Mouse (Mus musculus): ENCODE data around the gene Cacna1h. TPM values are rescaled to one million over a fixed set of nuclear protein-coding genes. Genes with fewer than 3 reads are reported as not detected.
A peak's percentile ranks its signal among the peaks of the same experiment; 100 is the strongest.

Gene Cacna1h
- polyA plus RNA-seq, 1 experiment from 2014 or later: 5.5 TPM

DNA sequence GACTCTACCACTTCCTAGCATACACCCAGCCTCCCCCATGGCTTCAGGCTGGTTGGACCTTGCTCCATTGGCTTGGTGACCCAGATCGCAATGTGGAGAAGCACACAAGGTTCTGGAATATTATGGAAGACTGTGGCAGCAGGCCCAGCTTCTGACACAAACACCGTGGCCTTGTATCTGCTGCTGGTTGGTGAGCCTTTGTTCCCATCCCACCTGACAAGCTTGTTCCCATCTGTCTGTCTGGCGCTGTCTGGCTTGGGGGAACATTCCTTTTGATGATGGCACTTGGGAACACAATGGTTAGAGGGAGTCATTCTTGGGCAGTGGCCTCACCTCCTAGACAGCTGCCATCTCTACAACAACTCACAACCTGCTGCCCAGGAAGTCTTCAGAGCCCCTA lies 12.6 kb downstream of the Cacna1h start:
- H3K36me3 ChIP-seq: no peaks in the 10 kb centered on the region
- H3K4me3 ChIP-seq: no peak overlapping the region
- no peak overlapping the region for H3K9ac ChIP-seq
- peaks cover 65% of the 10 kb centered on the region for H3K4me1 ChIP-seq (replicated peaks)
- WGBS: 85% methylated on average over 3 of the region's 3 CpGs
- no peak overlapping the region for H3K4me2 ChIP-seq
- no peaks in the 10 kb centered on the region for H3K9me3 ChIP-seq (replicated peaks)
- H3K27me3 ChIP-seq: no peaks in the 10 kb centered on the region
- no peak overlapping the region for H3K27ac ChIP-seq
- no peak for ATAC-seq (replicated peaks; ENCODE audit: insufficient number of reproducible peaks, insufficient read depth, low FRiP score, low read depth)

DNA sequence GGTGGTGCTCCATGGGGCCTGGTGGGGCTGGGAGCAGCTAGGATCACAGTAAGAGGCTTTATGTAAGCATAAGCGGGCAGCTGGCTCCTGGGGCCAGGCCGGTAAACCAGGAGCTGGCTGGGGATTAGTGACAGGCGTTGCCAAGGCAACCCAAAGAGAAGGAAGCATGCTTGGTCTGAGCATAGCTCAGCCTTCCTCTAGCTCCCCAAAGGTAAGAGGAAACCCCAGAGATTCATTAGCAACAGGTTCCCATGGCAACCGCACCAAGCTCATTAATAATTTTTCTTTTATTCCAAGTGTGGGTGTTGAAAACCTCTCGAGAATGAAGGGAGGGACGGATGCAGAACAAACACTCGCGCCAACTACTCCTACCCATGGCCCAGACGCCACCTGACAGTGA lies 14.7 kb downstream of the Cacna1h start:
- H3K9ac ChIP-seq: no peak overlapping the region
- H3K4me3 ChIP-seq: no peak overlapping the region
- 52% methylated on average over 9 of the region's 9 CpGs for WGBS
- no peak for ATAC-seq (replicated peaks; ENCODE audit: insufficient number of reproducible peaks, insufficient read depth, low FRiP score, low read depth)
- H3K4me1 ChIP-seq (replicated peaks): peaks cover 68% of the 10 kb centered on the region
- H3K4me2 ChIP-seq: no peak overlapping the region
- no peaks in the 10 kb centered on the region for H3K36me3 ChIP-seq
- no peaks in the 10 kb centered on the region for H3K9me3 ChIP-seq (replicated peaks)
- H3K27me3 ChIP-seq: no peaks in the 10 kb centered on the region
- no peak overlapping the region for H3K27ac ChIP-seq

DNA sequence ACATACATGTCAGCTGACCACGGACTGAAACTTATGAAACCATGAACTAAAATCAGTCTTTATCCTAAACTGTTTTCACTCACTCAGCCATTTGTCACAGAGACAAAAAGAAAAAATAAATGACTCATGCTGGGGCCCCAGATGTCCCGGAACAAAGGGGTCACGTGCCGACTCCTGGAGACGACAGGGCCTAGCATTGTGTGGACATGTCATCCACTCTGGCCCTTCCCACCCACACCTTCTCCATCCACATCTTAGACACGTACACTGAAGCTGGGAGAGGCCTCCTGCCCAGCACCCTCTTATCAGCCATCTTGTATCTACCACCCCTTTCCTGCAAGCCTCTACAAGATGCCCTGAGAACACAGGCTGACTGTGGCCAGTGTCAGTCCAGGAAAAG lies 15.6 kb downstream of the Cacna1h start:
- Histone ChIP-seq H3K27me3 (no peaks in the 10 kb centered on the region), H3K36me3 (no peaks in the 10 kb centered on the region), H3K9me3 (replicated peaks) (no peaks in the 10 kb centered on the region), H3K4me2 (no peak overlapping the region), H3K27ac (no peak overlapping the region), H3K4me1 (replicated peaks) (peaks cover 64% of the 10 kb centered on the region), H3K9ac (no peak overlapping the region), H3K4me3 (no peak overlapping the region)
- WGBS: 54% methylated on average over 6 of the region's 6 CpGs
- no peak for ATAC-seq (replicated peaks; ENCODE audit: insufficient number of reproducible peaks, insufficient read depth, low FRiP score, low read depth)

DNA sequence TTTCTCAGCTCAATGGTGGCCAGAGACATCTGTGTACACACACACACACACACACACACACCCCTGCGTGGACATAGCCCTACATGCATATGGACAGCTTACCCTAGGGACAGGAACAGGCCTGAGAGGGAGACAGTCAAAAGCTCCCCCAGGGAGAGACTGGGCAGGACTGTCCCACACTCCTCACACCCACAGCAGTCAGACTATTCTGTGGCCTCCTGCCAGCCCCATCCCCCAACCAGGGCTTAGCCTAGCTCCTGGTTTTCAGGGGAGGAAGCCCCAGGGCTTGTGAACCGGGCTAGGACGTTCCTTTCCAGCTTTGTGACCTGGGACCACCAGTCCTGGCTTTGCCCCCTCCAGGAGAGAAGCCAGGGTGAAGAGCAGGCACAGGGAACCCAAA lies 17.4 kb downstream of the Cacna1h start:
- ATAC-seq (replicated peaks; ENCODE audit: insufficient number of reproducible peaks, insufficient read depth, low FRiP score, low read depth): no peak; the same call in 1 of the 2 replicates
- H3K27ac ChIP-seq: peak overlapping the region; percentile 60
- no peak overlapping the region for H3K4me3 ChIP-seq
- peak overlapping the region; percentile 15; the same call in 1 of the 2 replicates for H3K9ac ChIP-seq
- H3K4me2 ChIP-seq: 0 out of 2 replicates have a peak overlapping the region, but pooled peaks have one; percentile 15
- H3K27me3 ChIP-seq: no peaks in the 10 kb centered on the region
- H3K36me3 ChIP-seq: no peaks in the 10 kb centered on the region
- WGBS: 21% methylated on average over 3 of the region's 3 CpGs
- peaks cover 66% of the 10 kb centered on the region for H3K4me1 ChIP-seq (replicated peaks)
- H3K9me3 ChIP-seq (replicated peaks): no peaks in the 10 kb centered on the region

DNA sequence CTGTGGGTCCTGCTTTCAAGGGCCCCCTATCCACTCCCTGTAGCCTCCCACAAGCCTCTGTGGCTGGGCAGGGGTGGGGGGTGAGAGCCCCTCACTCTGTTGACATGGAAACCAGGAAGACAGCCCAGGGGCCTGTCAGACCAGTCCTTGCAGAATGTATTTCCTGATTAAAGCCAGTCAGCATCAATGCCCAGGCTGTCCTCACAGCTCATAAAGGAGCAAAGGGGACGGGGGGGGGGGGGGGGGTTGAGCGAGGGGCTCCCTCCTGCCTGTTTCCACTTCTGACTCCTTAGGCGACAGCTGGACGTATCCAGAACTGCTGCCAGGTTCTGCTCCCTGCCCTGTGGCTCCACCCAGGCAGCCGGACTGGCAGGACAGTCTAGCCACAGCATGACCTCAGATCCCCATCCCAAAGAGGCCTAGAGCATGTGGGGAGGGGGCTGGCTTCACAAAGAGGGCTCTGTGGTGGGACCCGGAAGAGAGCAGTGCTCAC lies 18.1 kb downstream of the Cacna1h start:
- Histone ChIP-seq H3K36me3 (no peaks in the 10 kb centered on the region), H3K4me1 (replicated peaks) (peaks cover 72% of the 10 kb centered on the region), H3K9ac (0 out of 2 replicates have a peak overlapping the region, but pooled peaks have one; percentile 10), H3K27me3 (no peaks in the 10 kb centered on the region), H3K4me2 (0 out of 2 replicates have a peak overlapping the region, but pooled peaks have one; percentile 6), H3K9me3 (replicated peaks) (no peaks in the 10 kb centered on the region), H3K27ac (peak overlapping the region; percentile 60), H3K4me3 (no peak overlapping the region)
- 14% methylated on average over 6 of the region's 6 CpGs for WGBS
- no peak; the same call in 1 of the 2 replicates for ATAC-seq (replicated peaks; ENCODE audit: insufficient number of reproducible peaks, insufficient read depth, low FRiP score, low read depth)

DNA sequence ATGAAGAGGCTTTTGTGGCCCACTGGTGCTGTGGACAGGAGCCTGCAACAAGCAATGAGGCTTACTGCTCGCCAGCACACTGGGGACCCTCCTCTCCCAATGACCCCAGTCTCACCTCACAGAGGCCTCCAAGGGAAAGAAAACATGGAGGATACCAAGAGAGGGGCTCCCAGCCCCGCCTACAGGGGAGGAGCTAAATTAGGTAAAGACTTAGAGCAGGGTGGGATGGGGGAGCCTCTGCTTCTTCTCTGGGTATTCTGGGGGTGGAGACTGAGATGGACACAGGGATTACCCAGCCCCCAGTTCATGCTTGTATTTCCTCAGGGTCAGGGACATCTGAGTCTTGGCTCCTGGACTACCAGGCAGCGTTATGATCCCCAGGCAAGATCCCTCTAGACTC lies 18.7 kb downstream of the Cacna1h start:
- H3K4me1 ChIP-seq (replicated peaks): peaks cover 74% of the 10 kb centered on the region

DNA sequence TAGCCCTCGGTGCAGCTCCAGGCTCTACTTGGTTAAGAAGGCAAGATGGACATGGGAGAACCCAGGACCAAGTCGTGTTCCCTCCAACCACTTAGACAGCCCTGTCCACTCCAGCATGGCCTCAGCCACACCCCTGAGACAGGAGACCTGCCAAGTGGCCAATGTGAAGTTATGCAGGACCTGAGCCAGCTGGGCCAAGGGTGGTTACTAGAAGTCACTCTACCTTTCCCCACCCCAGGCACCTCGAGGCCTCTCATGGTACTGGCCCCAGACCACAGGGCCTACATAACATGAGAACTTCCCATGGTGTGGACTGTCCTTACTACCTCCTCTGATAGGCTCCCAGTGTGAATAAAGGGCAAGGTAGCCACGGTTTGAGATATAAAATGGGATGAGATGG lies 19.4 kb downstream of the Cacna1h start:
- no peak for ATAC-seq (replicated peaks; ENCODE audit: insufficient number of reproducible peaks, insufficient read depth, low FRiP score, low read depth)
- no peak overlapping the region for H3K4me2 ChIP-seq
- 36% methylated on average over 4 of the region's 4 CpGs for WGBS
- no peak overlapping the region for H3K4me3 ChIP-seq
- peak overlapping the region; percentile 41; the same call in 1 of the 2 replicates for H3K27ac ChIP-seq
- H3K9ac ChIP-seq: no peak overlapping the region
- H3K36me3 ChIP-seq: no peaks in the 10 kb centered on the region
- peaks cover 73% of the 10 kb centered on the region for H3K4me1 ChIP-seq (replicated peaks)
- H3K9me3 ChIP-seq (replicated peaks): no peaks in the 10 kb centered on the region
- no peaks in the 10 kb centered on the region for H3K27me3 ChIP-seq

More for the DNA sequence above, 18.7 kb downstream of the Cacna1h start:
- WGBS: 43% methylated on average over 3 of the region's 3 CpGs
- H3K4me3 ChIP-seq: no peak overlapping the region
- no peak overlapping the region for H3K4me2 ChIP-seq
- no peaks in the 10 kb centered on the region for H3K36me3 ChIP-seq
- no peaks in the 10 kb centered on the region for H3K27me3 ChIP-seq
- no peak for ATAC-seq (replicated peaks; ENCODE audit: insufficient number of reproducible peaks, insufficient read depth, low FRiP score, low read depth)
- no peak overlapping the region for H3K9ac ChIP-seq
- no peaks in the 10 kb centered on the region for H3K9me3 ChIP-seq (replicated peaks)
- H3K27ac ChIP-seq: peak overlapping the region; percentile 41

DNA sequence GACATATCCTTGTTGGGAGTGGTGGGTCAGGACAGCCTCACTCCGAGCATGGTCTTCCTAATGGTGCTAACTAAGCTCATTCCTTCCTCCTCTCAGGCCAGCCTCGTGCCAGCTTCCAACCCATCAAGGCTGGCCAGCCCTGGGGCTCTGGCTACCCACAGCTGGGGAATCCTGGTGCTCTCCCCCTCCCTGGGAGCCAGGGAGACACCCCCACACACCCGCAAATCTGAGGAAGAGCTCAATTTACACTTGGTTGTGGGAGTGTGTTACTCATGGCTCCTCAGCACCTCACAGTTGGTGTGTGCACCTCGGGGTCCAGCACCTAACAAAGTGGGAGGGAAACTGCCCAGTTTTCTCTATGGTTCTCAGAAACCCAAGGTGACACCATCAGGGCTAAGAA lies 22.3 kb downstream of the Cacna1h start:
- Histone ChIP-seq H3K27ac (0 out of 2 replicates have a peak overlapping the region, but pooled peaks have one; percentile 4), H3K27me3 (no peaks in the 10 kb centered on the region), H3K4me3 (no peak overlapping the region), H3K4me2 (no peak overlapping the region), H3K9ac (0 out of 2 replicates have a peak overlapping the region, but pooled peaks have one; percentile 7), H3K9me3 (replicated peaks) (no peaks in the 10 kb centered on the region), H3K36me3 (no peaks in the 10 kb centered on the region), H3K4me1 (replicated peaks) (peaks cover 75% of the 10 kb centered on the region)
- WGBS: 39% methylated on average over 4 of the region's 4 CpGs
- ATAC-seq (replicated peaks; ENCODE audit: insufficient number of reproducible peaks, insufficient read depth, low FRiP score, low read depth): no peak

DNA sequence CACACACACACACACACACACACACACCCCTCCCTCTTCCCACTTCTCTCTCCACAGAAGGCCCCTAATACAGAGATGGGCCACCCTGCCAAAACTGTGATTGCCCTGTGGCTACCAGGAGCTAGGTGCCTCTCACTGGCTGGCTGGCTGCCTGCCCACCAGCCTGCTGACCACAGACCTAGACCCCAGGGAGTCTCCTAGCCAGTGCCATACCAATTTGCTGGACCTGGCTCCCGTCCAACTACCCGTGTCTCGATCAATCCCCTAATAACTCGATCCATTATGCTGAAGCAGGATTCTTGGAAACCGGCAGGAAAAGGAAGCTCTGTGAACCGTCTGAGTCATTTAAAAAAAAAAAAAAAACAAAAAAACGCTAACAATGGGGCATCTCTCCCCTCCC lies 22.8 kb downstream of the Cacna1h start:
- 31% methylated on average over 7 of the region's 7 CpGs for WGBS
- no peak for ATAC-seq (replicated peaks; ENCODE audit: insufficient number of reproducible peaks, insufficient read depth, low FRiP score, low read depth)
- no peak overlapping the region for H3K4me2 ChIP-seq
- no peaks in the 10 kb centered on the region for H3K27me3 ChIP-seq
- H3K4me3 ChIP-seq: no peak overlapping the region
- H3K9ac ChIP-seq: no peak overlapping the region
- no peaks in the 10 kb centered on the region for H3K36me3 ChIP-seq
- peaks cover 75% of the 10 kb centered on the region for H3K4me1 ChIP-seq (replicated peaks)
- H3K9me3 ChIP-seq (replicated peaks): no peaks in the 10 kb centered on the region
- H3K27ac ChIP-seq: peak overlapping the region; percentile 70

DNA sequence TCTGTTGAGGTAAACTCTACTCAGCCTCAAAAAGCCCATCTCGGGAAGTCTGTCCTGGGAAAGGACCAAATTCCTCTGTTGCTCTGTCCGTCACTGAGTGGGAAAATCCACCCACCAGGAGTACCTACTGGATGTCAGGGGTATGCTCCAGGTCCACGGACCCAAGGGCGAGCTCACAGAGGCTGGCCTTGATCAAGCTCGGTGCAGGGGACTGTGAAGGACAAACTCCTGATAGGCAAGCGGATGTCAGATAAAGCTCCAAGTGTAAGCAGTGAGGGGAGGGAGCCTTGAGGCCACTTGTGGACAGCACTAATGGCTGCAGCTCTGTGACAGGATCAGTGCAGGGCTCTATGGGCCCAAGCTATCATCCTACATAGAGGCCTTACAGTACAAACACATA lies 23.4 kb downstream of the Cacna1h start:
- Histone ChIP-seq H3K27ac (peak overlapping the region; percentile 70), H3K27me3 (no peaks in the 10 kb centered on the region), H3K4me1 (replicated peaks) (peaks cover 75% of the 10 kb centered on the region), H3K9ac (0 out of 2 replicates have a peak overlapping the region, but pooled peaks have one; percentile 41), H3K9me3 (replicated peaks) (no peaks in the 10 kb centered on the region), H3K4me2 (no peak overlapping the region), H3K4me3 (no peak overlapping the region), H3K36me3 (no peaks in the 10 kb centered on the region)
- WGBS: 29% methylated on average over 6 of the region's 6 CpGs
- ATAC-seq (replicated peaks; ENCODE audit: insufficient number of reproducible peaks, insufficient read depth, low FRiP score, low read depth): no peak; the same call in 1 of the 2 replicates

DNA sequence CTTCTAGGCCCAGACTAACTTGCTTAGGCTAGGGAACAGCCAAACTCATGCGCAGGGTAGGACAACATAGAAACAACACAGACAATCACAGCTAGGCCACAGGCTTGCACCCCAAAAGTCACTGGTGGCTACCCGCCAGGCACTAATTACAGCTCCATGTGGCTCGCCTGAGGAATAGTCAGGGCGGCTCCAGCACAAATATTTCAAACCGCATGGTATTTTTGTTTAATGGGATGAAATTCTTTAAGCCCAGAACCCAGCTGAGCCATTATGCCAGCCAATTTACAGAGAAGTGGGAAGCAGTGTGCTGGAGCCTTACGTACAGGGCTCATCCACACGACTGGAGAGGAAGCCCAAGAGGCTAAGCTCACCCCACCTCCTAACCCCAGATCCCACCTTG lies 24.0 kb downstream of the Cacna1h start:
- Histone ChIP-seq H3K4me3 (no peak overlapping the region), H3K9ac (0 out of 2 replicates have a peak overlapping the region, but pooled peaks have one; percentile 41), H3K27me3 (no peaks in the 10 kb centered on the region), H3K4me2 (no peak overlapping the region), H3K4me1 (replicated peaks) (peaks cover 75% of the 10 kb centered on the region), H3K36me3 (no peaks in the 10 kb centered on the region), H3K27ac (peak overlapping the region; percentile 70), H3K9me3 (replicated peaks) (no peaks in the 10 kb centered on the region)
- 73% methylated on average over 7 of the region's 7 CpGs for WGBS
- no peak for ATAC-seq (replicated peaks; ENCODE audit: insufficient number of reproducible peaks, insufficient read depth, low FRiP score, low read depth)

All from heart, embryonic 15.5 days (tissue).